Mouse (Mus musculus) lung, postnatal 0 days (tissue): ENCODE measurements around the gene Orai1.

Experiments used
- CTCF ChIP-seq: IDR thresholded peaks from 2 replicates; pipeline ENCODE4 v1.5.1; 2016; ENCODE audit warnings: antibody characterized with exemption, mild to moderate bottlenecking
- EP300 ChIP-seq: IDR thresholded peaks from 2 replicates; pipeline ENCODE4 v1.6.1; 2016; ENCODE audit warnings: antibody characterized with exemption, mild to moderate bottlenecking, control low read depth

GRCm38 (mm10) chr5:122988021-122988751 is 26.7 kb upstream of the Orai1 start:
- TF ChIP-seq CTCF, result no peak
- TF ChIP-seq EP300, result no peak
